Mouse (Mus musculus): ENCODE data around the gene Mdga2. TPM values are rescaled to one million over a fixed set of nuclear protein-coding genes. Genes with fewer than 3 reads are reported as not detected.

Mdga2 gene
- total RNA-seq, 2 experiments from 2014 or later = 0.74 to 0.83 TPM

DNA sequence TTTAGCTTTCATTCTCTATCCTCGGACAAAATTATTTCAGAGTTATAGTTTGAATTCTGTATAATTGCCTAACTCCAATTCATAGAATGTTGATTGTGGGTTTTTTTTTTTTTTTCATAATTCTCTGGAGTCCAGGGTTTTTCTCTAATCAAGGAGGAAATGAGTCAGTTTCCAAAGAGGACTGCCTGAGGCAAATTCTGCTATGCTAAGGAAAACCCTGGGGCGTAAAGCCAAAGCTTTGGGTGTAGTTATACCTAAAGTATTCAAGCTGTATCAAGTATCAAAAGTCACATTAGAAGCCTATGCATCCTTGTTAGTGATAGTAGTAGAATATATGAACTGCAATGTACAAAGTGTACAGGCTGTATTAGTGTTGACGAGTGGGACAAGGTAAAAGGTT, 519.6 kb downstream of the Mdga2 start:
- no peak for DNase-seq

DNA sequence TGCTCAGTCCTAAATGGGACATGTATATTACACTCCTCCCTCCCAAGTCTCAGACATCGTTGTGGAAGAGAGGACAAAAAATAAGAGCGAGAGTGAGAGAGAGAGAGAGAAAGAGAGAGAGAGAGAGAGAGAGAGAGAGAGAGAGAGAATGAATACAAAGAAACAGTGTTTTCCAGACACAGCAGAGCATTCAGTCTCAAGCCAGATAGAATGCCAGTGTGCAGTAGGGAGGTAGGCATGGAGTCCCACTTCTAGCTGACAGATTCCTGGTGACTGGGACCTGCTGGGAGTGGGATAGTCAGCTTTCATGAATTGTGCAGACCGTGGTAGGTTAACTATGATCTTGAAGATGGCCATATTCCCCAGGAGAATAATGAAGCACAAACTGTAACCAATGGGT, 542.8 kb downstream of the Mdga2 start:
- DNase-seq = no peak

DNA sequence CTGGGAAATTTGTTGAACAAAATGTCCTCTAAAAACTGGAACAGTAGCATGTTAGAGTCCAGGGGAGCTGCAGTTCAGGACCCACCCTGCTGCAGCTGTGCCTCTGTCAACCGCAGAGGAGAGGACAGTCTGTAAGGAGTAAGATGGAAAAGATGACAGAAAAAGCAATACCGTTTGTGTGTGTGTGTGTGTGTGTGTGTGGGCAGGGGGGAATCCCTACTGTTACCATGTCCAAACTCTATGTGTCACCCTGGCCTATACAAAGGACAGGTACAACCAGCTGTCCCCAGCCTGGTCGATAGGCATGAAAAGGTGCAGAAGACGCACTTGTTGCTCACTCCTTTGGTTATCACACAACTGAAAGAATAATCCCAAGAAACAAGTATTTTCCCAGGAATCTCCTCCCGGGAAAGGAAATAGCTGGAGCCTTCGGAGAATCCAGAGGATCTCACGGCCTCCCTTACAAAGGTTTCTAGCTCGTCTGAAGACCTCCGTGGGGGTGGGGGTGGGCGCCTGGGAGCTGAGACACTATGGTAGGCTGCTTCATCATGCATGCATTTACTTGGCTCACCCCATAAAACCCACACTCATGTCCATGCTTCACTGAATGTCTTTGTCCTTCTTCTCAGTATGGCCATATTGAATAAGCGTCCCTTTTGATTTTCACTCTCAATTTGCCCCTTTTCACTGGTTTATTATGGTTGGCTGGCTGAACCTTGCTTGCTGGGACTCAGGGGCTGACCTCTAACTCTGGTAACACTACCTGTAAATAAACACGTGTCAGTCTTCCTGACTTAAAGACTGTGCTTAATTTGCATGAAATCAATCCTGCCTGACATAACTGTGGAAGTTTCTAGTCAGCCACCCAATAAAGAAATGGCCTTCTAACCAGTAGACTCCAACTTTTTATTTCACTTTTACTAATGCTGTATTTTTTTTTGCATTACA, 573.5 kb downstream of the Mdga2 start:
- no peak for DNase-seq

DNA sequence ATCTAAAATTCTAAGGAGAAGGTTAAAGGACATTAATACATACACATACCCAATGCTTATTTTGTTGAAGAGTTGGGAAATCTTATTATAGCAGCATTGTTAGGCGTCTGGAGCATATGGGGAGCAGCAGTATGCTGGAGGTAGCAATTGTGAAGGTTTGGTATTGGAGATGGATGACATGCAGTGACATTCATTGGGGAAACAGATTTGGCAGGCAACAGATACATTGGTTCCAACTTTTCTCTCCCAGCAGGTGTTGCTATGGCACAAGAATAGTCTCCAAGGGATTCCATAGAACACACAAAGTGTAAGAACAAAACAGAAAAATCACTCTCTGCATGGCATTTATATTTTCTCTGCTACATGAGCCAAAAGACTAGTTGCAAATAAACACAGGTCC, 581.9 kb downstream of the Mdga2 start:
- DNase-seq = no peak

DNA sequence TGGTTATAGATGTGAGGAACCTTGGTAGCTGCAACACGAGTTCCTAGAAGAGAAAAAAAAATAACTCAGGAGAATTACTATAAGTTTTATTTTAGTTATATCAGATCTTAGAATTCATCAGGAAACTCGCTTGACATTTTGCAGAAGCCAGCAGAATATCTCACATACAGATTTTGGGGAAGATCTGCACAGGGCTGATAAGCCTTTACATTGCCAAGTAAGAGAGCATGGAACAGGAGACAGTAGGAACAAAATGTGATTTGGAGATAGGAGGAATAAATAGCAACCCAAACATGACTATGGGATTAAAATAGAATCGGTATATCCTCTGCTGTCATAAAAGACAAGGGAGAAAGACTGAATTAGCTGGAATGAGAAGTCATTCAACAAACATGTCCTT, 602.4 kb downstream of the Mdga2 start:
- DNase-seq = no peak

DNA sequence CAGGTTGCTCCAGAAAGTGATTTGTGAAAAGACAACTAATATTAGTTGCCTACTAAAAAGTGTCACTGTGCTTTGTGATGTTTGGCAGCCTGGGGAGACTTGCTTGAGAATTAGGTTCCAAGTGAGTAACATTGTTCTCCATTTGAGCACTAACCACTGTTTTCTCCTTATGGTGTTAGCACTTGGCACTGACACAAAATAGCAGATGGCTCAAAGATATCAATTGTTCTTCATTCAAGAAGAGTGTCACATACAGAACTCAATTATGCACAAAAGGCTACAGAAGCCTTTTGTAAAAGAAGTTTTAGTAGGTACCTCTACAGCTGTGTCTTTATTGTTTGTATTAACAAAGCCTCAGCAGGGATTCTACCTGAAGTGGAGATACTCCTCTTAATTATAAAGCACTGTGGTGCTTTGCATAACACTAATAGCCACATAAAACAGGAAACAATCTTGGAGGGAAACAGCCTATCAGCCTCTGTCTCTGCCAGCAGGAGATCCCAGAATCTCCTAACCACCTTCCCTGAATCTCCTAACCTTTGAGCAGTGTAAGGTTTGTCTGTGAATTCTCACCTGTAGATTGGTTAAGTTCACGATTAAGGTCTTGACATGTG, 630.6 kb downstream of the Mdga2 start:
- DNase-seq = no peak

DNA sequence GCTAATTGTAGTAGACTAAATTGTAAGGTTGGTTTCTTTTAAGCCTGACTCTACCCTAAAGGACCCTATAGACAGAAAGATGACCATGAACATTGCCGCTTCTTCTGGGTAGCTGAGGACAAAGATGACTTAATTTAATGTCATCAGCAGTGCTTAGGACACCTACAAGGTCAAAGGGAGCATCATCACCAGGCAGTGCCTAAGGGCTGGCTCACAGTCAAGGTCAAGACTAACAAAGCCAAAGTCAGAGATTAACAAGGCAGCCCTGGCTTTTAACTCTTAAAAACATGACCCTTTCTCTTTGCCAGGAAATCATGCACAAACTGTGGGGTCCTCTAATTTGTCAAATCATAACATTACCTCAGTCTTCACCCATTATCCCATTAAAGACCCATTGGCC, 657.0 kb downstream of the Mdga2 start:
- DNase-seq = no peak

DNA sequence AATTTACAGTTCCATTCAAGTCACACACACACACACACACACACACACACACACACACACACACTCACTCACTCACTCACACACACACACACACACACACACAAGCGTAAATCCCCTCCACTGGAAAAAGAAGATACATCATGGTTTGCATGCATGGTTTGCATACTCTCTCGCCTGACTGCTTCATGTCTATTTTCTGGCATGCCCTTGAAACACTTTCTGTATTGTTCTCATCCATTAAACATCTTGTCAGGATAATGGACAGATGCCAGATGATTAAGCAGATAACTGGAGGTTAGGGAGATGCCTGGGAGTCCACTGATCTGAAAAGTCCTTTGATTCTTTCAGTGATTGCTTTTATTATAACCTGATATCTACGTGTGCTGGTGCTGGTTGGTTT, 665.5 kb downstream of the Mdga2 start:
- no peak for DNase-seq

DNA sequence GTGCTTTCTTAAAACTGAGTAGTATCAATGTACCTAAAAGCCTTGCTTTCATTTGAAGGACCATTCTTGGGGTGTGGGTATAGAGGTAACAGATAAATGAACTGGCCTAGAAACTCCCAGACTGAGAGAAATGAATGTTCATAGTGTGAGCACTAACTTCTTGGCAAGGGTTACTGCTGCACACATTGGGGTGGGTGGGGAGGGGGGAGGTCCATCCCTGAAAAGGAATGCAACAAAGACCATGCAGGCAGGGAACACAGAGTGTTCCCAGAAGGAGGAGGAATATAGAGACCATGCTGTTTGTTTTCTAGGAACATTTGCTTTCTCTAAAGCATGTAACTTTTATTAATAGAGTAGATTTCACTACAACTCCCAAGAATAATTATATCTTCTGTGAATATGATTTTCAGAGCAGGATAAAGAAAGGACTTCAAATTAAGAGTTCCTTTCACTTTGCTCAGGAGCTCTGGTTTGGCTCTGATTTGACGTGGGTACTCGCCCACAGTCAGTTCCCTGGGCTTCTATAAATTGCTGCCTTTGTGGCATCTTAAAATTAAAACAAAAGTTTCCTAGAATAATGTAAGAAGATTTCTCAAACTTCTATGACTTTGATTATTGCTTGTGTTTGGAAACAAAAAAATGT, 666.0 kb downstream of the Mdga2 start:
- DNase-seq = no peak

DNA sequence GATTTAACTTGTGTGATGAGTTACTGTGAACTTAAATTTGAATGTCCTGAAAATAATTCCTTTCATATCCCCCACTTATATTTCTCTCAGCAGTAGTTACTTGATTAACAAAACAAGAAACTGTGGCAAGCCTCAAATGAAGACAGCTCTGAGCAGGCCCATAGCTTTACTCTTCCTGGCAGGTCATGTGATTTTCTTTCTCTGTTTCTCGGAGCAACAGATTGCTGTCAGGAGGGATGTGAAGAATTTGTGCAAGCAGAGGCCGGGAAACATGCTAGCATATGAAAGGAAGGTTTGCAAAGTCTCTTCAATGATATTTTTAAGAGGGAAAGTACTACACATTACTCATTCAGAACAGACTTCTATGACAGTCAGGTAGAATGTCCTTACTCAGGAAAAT, 697.4 kb downstream of the Mdga2 start:
- DNase-seq = no peak

DNA sequence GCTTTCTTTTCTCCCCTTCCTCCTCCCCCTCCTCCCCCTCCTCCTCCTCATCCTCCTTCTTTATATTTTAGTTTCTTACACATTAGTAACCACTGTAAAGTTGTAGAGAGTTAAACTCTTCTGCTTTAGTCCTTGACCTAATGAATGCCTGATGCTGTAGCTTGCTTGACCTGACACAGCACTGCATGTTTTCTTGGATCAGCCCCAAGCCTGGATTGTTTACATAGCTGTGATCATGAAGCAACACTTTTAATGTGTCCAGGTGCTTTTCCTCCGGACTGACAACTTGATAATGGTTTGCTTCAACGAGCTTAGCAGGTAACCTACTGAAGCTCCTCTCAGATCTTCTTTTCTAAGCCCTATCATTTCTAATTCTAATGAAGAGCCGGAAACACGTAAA, 723.1 kb downstream of the Mdga2 start:
- DNase-seq = no peak

DNA sequence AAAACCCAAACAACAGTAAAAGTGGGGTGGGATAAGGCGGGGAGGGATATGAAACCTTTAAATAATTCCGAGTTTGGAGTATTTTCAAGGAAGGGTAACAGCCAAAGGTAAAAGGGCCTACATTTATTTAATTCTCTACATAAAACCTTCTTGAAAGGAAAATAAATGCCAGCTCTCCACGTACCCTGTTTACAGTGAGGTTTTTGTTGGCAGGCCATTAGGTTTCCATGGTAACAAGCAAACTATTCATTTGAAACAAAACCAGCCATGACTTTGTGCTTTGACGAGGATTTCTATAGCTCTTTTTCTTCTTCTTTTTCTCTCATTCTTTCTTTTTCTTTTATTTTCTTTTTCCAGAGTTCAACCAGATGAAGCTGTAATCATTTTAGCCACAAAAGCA, 751.5 kb downstream of the Mdga2 start:
- DNase-seq = no peak

DNA sequence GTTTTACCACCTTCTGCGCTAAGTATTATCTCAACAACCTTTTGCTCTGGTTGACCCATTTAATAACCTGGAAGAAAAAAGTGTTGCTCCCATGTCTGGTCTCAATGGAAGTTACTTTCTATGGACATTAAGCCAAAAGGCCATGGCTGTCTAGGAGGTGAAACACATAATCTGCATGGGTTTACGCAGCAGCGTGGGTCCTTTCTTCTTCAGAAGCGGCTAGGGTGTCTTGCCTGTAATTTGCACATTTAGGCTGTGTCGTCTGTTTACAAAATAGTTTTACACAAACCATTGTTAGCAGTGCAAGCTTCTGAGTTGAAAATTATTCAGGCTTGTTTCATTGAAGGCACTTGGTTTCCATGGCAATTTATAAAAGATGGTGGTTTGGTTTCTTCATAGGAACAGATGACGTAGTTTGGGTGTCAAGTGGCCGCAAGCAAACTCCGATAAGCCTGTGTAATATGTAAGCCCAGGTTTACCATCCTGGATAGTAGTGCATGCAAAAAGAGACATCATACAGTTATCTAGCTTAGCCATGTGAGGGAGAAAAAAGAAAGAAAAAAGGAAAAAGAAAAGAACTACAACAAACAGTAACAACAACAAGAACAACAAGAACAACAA, 752.0 kb downstream of the Mdga2 start:
- DNase-seq = no peak

DNA sequence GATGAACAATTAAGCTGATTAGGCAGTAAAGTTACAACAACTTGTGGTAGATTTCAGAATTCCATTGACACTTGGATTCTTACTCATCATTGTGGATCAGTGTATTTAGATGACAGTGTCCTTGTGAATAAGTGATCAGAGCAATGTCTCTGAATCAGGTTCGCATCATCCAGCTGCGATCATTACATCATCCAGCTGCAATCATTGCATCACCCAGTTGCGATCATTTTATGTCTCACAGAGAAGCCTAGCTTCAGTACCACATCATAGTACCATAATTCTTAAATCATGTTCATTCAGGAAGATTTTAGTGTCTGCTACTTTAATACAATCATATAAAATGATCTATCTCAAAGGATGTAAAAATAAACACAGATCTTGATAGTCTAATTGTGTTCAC, 756.8 kb downstream of the Mdga2 start:
- no peak for DNase-seq

DNA sequence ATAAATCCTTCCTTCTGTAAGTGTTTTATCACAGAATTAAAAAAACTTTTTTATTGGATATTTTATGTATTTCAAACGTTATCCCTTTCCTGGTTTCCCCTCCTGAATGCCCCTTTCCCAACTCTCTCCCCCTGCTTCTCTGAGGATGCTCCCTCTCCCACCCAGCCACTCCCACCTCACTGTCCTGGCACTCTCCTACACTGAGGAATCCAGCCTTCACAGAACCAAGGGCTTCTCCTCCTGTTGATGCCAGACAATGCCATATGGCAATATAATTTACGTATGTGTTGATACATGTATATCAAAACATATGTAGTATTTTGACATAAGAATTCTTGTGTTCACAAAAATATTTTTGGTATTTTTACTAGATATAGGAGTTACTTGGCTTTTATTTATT, 779.0 kb downstream of the Mdga2 start:
- DNase-seq = no peak

Data from heart, postnatal 4 days (tissue).